In the genomic region with DNA sequence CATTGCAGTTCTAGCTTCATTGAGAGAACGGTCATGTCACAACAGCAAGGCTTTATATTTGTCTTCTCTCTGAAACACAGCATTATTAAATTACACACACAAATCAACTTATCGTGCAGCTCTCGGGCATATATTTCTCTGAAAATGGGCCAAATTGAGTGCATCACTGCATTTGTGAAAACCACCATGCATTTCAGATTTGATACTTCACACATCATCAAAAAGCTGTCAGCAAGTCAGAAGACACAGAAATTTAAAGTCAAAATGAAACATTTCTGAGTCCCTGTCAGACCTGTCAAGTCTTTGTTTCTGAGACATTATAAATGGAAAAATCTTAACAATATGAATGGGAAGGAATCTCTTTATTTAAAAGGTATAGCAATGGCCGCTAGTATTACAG, we compare ENCODE assay signal across 19 mouse cellular contexts.
"Had no signal": no experiment of that assay in that cellular context is flagged by ENCODE, and none has a peak within 500 bp of the region (broad histone marks: within the 10 kb centered on the region; RNA-seq: fewer than 3 reads in every experiment).

No protein-coding gene starts in this region.

- H3K4me2 ChIP-seq: lung, embryonic 14.5 days; midbrain, embryonic 12.5 days; neural tube, embryonic 13.5 days; neural tube, embryonic 15.5 days; stomach, embryonic 15.5 days had no signal

- H3K36me3 ChIP-seq: midbrain, embryonic 10.5 days; midbrain, embryonic 12.5 days; neural tube, embryonic 13.5 days; neural tube, embryonic 15.5 days; stomach, embryonic 15.5 days had no signal

- H3K27me3 ChIP-seq: neural tube, embryonic 13.5 days; neural tube, embryonic 15.5 days; stomach, embryonic 15.5 days had no signal

- H3K9ac ChIP-seq: lung, embryonic 14.5 days; midbrain, embryonic 12.5 days; neural tube, embryonic 13.5 days; neural tube, embryonic 15.5 days; stomach, embryonic 15.5 days had no signal

- H3K27ac ChIP-seq: midbrain, embryonic 10.5 days; midbrain, embryonic 12.5 days; neural tube, embryonic 13.5 days; neural tube, embryonic 15.5 days; stomach, embryonic 15.5 days; stomach, postnatal 0 days had no signal

- H3K9me3 ChIP-seq: midbrain, embryonic 10.5 days; midbrain, embryonic 12.5 days; neural tube, embryonic 13.5 days; neural tube, embryonic 15.5 days; stomach, embryonic 15.5 days had no signal

- DNase-seq: lung, embryonic 14.5 days; lung, postnatal 10 days; lung, postnatal 4 days; midbrain, embryonic 14.5 days; retina, postnatal 1 day; right cerebral cortex, adult 18-20 months; right cerebral cortex, postnatal 25 days; right cerebral cortex, postnatal 4 days; spleen, adult 18-20 months; thymus, adult 2 months; thymus, postnatal 25 days; thymus, postnatal 4 days had no signal

- H3K4me1 ChIP-seq: midbrain, embryonic 10.5 days; midbrain, embryonic 12.5 days; neural tube, embryonic 13.5 days; neural tube, embryonic 15.5 days; stomach, embryonic 15.5 days had no signal

- H3K4me3 ChIP-seq: midbrain, embryonic 10.5 days; midbrain, embryonic 12.5 days; myocyte; neural tube, embryonic 13.5 days; neural tube, embryonic 15.5 days; stomach, embryonic 15.5 days had no signal
